Mouse (Mus musculus): ENCODE results near the gene Kcnk13.

DNA sequence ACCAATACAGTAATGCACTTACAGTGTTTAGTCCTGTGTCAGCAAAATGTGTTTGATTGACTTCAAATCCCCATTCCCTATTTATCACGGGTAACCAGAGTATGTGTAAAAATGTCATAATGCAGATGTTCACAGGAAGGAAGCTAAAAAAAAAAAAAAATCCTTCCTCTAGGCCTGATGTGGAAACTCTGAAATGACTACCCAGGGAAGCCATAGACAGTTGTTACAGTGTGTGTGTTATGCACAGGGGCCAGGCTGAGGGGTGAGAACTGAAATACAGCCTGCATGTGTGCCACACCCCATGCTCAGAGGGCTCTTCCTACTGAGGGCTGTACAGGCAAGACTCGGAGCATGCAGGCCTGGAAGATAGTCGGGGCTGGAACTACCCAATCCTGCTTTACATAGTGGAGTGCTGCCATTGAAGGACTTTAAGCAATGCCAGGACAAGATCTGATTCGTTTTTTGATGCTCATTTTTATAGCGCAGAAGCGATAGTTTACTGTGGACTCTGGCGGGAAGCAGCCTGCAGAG lies 62.5 kb downstream of the Kcnk13 start:
- TF ChIP-seq CTCF (IDR thresholded peaks at IDR 0.05; ENCODE audit: insufficient read depth, low read length): no peak
- no peak for TF ChIP-seq POLR2A (IDR thresholded peaks at IDR 0.05; ENCODE audit: borderline replicate concordance, extremely low read depth, low read depth, low read length)
